Mouse (Mus musculus) midbrain, embryonic 14.5 days (tissue): ENCODE data around the gene Ankrd28. TPM values are rescaled to one million over a fixed set of nuclear protein-coding genes. Genes with fewer than 3 reads are reported as not detected.
A peak's percentile ranks its signal among the peaks of the same experiment; 100 is the strongest.

Experiments used
- ATAC-seq: fragments of 200-750 bp; cut with Nextera tagmentation; 2 replicates; pipeline ENCODE4 v1.8.0; 2017; ENCODE audit warnings: moderate number of reproducible peaks, moderate library complexity; ENCODE audit not compliant: low FRiP score, low TSS enrichment
- DNase-seq: peaks from one replicate; pipeline ENCODE4 v3.0.0-alpha.2; 2015
- H3K27ac ChIP-seq: fragments of 300-500 bp; sonication (generic); replicated peaks from 2 replicates; pipeline ENCODE4 v1.5.1; 2014; ENCODE audit warnings: mild to moderate bottlenecking, low read depth, low read length, moderate library complexity
- H3K27me3 ChIP-seq: fragments of 300-500 bp; sonication (generic); 2 replicates; pipeline ENCODE4 v1.6.1; 2014; ENCODE audit warnings: low read length, control low read depth, mixed read lengths; ENCODE audit not compliant: control insufficient read depth, insufficient read depth
- H3K36me3 ChIP-seq: fragments of 300-500 bp; sonication (generic); 2 replicates; pipeline ENCODE4 v1.6.1; 2014; ENCODE audit warnings: low read length, control low read depth; ENCODE audit not compliant: control insufficient read depth, insufficient read depth
- H3K4me1 ChIP-seq: fragments of 300-500 bp; sonication (generic); 2 replicates; pipeline ENCODE4 v1.6.1; 2014; ENCODE audit warnings: mild to moderate bottlenecking, antibody characterized with exemption, low read length, control low read depth; ENCODE audit not compliant: control insufficient read depth, insufficient read depth
- H3K4me2 ChIP-seq: fragments of 300-500 bp; sonication (generic); 2 replicates; pipeline ENCODE4 v1.6.1; 2014; ENCODE audit warnings: mild to moderate bottlenecking, low read length, moderate library complexity
- H3K4me3 ChIP-seq: fragments of 300-500 bp; sonication (generic); replicated peaks from 2 replicates; pipeline ENCODE4 v1.5.1; 2014; ENCODE audit warnings: low read depth, low read length
- H3K9ac ChIP-seq: fragments of 300-500 bp; sonication (generic); replicated peaks from 2 replicates; pipeline ENCODE4 v1.6.1; 2014; ENCODE audit warnings: mild to moderate bottlenecking, low read length, moderate library complexity
- H3K9me3 ChIP-seq: fragments of 300-500 bp; sonication (generic); 2 replicates; pipeline ENCODE4 v1.6.1; 2016; ENCODE audit warnings: low read length, control low read depth, mixed read lengths; ENCODE audit not compliant: control insufficient read depth
- WGBS: fragments of 180-500 bp; shearing (Covaris S2); extraction: QIAGEN DNeasy Blood & Tissue Kit; methylation state at CpG from one replicate; pipeline ENCODE4 v1.1.7; 2014; 5-methylcytosine and 5-hydroxymethylcytosine counted together
- polyA plus RNA-seq: library from polyadenylated mRNA; unstranded; fragments of >200 nt; fragmentation: Nextera tagmentation; extraction: Ambion mirVana; gene quantifications from 2 replicates; pipeline ENCODE4 v1.2.1, GENCODE M21; 2014

The Ankrd28 gene
- polyA plus RNA-seq, 1 experiment from 2014 or later: 15.3 TPM

DNA sequence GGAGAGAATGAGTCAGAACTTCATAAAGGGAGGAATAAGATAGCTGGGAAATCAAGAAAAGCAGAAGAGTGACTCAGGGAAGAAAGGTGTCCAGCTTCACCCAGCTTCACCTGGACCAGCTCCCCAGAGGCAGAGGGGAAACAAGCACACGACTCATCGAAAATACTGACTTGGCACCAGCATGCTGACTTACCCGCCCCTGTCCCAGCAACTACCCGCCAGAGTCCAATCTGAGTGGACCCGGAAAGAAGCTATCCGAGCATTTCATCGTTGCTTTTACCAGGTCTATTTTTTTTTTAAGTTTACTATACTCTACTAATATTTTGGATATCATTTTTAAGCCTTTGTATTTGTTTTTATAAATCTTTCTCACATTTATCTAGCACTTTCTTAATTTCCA is 29.5 kb downstream of the Ankrd28 start:
- Histone ChIP-seq H3K4me1 (peaks cover 4% of the 10 kb centered on the region; the same call in 1 of the 2 replicates), H3K27ac (no peak overlapping the region), H3K36me3 (no peaks in the 10 kb centered on the region), H3K9ac (no peak overlapping the region), H3K9me3 (no peaks in the 10 kb centered on the region), H3K4me3 (no peak overlapping the region), H3K4me2 (no peak overlapping the region), H3K27me3 (no peaks in the 10 kb centered on the region)
- ATAC-seq (no peak), DNase-seq (no peak)
- WGBS: 85% methylated on average over 7 of the region's 7 CpGs

DNA sequence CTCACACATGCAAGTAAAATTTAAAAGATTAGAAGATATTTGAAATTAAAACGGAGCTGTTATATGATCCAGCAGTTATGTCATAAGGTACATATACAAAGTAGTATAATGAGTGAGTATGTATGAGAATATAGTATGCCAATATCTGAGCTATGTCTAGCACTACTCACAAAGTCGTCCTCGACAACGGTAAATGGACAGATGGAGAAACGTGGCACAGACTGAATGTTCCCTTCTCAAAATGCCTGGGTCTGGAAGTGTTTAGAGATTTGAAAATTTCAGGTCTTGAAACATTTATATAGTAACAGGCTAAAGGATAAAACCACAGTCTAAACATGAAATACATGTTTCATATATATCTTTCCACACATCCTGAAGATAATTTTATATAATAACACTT is 30.0 kb downstream of the Ankrd28 start:
- ATAC-seq (no peak), DNase-seq (no peak)
- Histone ChIP-seq H3K36me3 (no peaks in the 10 kb centered on the region), H3K4me2 (no peak overlapping the region), H3K27me3 (no peaks in the 10 kb centered on the region), H3K9me3 (no peaks in the 10 kb centered on the region), H3K4me1 (peaks cover 4% of the 10 kb centered on the region; the same call in 1 of the 2 replicates), H3K4me3 (no peak overlapping the region), H3K27ac (no peak overlapping the region), H3K9ac (no peak overlapping the region)
- WGBS: 91% methylated on average over 5 of the region's 5 CpGs

DNA sequence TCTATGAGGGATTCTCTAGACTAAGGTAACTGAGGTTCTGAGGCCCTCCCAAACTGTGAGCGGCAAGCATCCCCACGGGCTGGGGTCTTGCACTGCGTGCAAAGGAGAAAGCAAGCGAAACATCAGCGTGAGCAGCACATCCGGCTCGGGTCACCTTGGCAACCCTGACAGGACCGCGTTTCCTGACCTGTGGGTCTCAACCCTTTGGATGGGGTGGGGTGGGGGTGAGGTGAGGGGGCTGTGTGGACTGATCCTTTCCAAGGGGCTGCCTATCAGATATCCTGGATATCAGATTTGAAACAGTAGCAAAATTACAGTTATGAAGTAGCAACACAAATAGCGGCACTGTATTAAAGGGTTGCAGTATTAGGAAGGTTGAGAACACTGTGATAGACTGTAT is 31.5 kb downstream of the Ankrd28 start:
- Histone ChIP-seq H3K27me3 (no peaks in the 10 kb centered on the region), H3K9ac (no peak overlapping the region), H3K27ac (no peak overlapping the region), H3K9me3 (no peaks in the 10 kb centered on the region), H3K4me3 (no peak overlapping the region), H3K36me3 (no peaks in the 10 kb centered on the region), H3K4me2 (no peak overlapping the region), H3K4me1 (peaks cover 6% of the 10 kb centered on the region; the same call in 1 of the 2 replicates)
- 46% methylated on average over 10 of the region's 10 CpGs for whole genome bisulfite sequencing
- DNase-seq (no peak), ATAC-seq (no peak)

DNA sequence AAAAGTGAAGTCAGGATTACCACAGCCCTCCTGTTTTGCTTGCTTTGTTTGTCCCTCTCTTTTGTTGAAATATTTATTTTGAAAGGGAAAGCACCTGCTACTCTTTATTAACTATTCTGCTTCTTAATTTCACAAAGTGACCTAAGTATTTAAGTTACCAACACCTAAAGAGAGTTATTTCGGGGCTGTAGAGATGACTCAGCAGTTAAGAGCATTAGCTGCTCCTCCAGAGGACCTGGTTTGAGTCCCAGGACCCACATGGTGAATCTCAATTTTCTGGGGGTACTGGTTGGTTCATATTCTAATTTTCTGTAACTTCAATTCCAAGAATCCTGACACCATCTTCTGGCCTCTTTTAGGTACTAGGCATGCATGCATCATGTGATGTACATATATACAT is 34.9 kb downstream of the Ankrd28 start:
- no peak overlapping the region for H3K9ac ChIP-seq
- no peak for ATAC-seq
- H3K4me1 ChIP-seq: peaks cover 3% of the 10 kb centered on the region; the same call in 1 of the 2 replicates

DNA sequence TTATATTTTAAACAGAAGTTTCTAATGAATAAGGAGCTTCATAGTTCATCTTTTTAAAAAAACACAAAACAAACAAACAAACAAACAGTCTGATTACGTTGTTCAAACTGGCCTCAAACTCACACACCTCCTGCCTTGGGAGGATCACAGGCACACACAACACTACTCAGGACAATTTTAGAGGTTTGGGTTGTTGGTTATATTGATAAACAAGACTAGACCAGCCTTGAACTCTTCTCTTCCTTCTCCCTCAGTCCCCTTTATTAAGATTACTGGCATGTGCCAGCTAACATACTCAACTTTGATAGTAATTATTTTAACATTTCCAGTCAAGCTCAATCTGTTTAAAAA is 35.7 kb downstream of the Ankrd28 start:
- DNase-seq (no peak), ATAC-seq (no peak)
- H3K4me3 ChIP-seq: no peak overlapping the region
- H3K9ac ChIP-seq: no peak overlapping the region
- no peaks in the 10 kb centered on the region for H3K27me3 ChIP-seq
- no peaks in the 10 kb centered on the region for H3K36me3 ChIP-seq
- H3K4me1 ChIP-seq: peaks cover 3% of the 10 kb centered on the region; the same call in 1 of the 2 replicates
- H3K4me2 ChIP-seq: no peak overlapping the region
- H3K27ac ChIP-seq: no peak overlapping the region
- H3K9me3 ChIP-seq: no peaks in the 10 kb centered on the region
- WGBS: 36% methylated on average over 1 of the region's 1 CpGs

More for the DNA sequence above, 34.9 kb downstream of the Ankrd28 start:
- no peak overlapping the region for H3K4me2 ChIP-seq
- H3K27ac ChIP-seq: no peak overlapping the region
- no peak for DNase-seq
- H3K4me3 ChIP-seq: no peak overlapping the region
- H3K27me3 ChIP-seq: no peaks in the 10 kb centered on the region
- no peaks in the 10 kb centered on the region for H3K36me3 ChIP-seq
- 34% methylated on average over 1 of the region's 1 CpGs for WGBS
- no peaks in the 10 kb centered on the region for H3K9me3 ChIP-seq

DNA sequence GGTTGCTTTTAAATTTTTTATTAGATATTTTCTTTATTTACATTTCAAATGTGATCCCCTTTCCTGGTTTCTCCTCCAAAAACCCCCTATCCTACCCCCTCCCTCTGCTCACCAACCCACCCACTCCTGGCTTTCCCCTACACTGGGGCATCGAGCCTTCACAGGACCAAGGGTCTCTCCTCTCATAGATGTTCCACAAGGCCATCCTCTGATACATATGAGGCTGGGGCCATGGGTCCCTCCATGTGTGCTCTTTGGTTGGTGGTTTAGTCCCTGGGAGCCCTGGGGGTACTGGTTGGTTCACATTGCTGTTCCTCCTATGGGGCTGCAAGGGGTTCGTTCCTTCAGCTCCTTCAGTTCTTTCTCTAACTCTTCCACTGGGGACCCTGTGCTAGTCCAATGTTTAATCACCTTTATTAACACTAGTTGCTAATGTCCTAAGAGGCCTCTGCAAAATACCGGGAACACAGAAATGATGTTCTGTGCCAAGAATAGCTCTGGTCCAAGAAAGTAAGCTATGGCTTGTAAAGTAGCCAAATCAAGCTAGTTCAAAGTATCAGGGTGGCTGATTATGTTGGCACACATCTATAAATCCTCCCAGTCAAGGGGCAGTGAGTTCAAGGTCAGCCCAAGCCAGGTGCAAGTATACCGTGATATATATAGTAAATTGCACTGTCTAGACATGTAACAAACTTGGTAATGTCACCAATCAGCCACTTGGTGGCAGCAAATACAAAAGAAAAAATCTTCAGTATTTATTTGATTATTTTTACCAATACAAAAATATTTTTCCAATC is 36.3 kb downstream of the Ankrd28 start:
- Histone ChIP-seq H3K4me2 (no peak overlapping the region), H3K9me3 (no peaks in the 10 kb centered on the region), H3K27me3 (no peaks in the 10 kb centered on the region), H3K4me1 (peaks cover 3% of the 10 kb centered on the region; the same call in 1 of the 2 replicates), H3K36me3 (no peaks in the 10 kb centered on the region), H3K9ac (no peak overlapping the region), H3K27ac (no peak overlapping the region), H3K4me3 (no peak overlapping the region)
- DNase-seq (peak; percentile 82), ATAC-seq (peak; percentile 72; the same call in 1 of the 2 replicates)
- WGBS: 68% methylated on average over 4 of the region's 4 CpGs

DNA sequence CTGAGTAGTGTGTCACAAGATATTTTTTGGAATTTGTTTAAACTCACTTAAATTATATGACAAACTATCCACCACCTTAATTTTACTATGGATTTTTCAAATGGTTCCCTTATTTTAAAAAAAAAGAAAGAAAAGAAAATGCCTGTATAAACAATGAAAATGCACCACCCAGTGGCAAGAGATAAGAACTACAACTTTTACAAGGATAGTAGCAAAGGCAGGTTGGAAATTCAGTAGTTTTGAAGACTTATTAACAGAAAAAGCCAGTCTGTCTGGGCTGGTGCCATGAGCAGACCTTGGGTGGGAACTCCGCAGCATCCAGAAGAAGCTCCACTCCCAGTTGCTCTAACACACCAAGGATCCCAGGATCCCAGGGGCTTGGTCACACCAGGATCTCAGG is 39.7 kb downstream of the Ankrd28 start:
- Histone ChIP-seq H3K36me3 (no peaks in the 10 kb centered on the region), H3K4me3 (no peak overlapping the region), H3K27ac (no peak overlapping the region), H3K4me1 (peaks cover 3% of the 10 kb centered on the region; the same call in 1 of the 2 replicates), H3K9ac (no peak overlapping the region), H3K4me2 (no peak overlapping the region), H3K9me3 (no peaks in the 10 kb centered on the region), H3K27me3 (no peaks in the 10 kb centered on the region)
- DNase-seq: peak; percentile 80
- 70% methylated on average over 1 of the region's 1 CpGs for WGBS
- no peak for ATAC-seq

DNA sequence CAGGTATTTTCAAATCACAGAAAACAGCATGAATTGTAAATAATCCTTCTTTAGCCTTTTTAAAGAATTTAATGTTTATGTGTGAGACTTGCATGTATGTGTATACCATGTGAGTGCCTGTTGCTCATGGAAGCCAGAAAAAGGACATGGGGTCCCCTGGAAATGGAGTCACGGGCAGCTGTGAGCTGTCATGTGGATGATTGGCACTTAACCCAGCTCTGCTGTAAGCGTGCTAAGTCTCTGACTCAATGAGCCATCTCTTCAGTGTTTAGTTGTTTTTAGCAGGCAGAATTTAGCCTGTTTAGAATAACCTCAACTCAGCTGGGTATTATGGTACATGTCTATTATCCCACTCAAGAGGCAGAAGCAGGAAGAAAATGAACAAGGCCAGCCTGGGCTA is 43.5 kb downstream of the Ankrd28 start:
- WGBS: 44% methylated on average over 2 of the region's 2 CpGs
- Histone ChIP-seq H3K36me3 (no peaks in the 10 kb centered on the region), H3K27me3 (no peaks in the 10 kb centered on the region), H3K9ac (no peak overlapping the region), H3K4me3 (no peak overlapping the region), H3K4me1 (peaks cover 5% of the 10 kb centered on the region), H3K9me3 (no peaks in the 10 kb centered on the region), H3K4me2 (no peak overlapping the region), H3K27ac (no peak overlapping the region)
- no peak for ATAC-seq
- no peak for DNase-seq

DNA sequence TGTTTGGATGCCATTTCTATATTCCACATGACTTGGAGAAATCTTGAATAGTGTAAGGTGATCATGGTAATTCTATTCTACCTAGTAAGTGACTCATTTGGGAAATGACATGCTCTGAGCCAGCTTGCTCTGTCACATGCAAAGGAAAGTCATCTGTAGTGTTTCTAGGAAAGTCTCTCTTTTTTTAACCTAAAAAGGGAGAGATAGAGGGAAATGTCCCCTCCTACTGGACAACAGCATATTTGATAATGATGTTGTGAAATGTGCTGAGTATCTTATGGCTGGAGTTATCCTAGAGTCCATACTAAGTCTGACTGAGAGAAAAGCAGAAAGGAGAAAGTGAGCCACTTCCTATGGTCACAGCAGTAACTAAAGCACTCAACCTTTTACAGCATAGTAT is 44.8 kb downstream of the Ankrd28 start:
- DNase-seq (no peak), ATAC-seq (no peak)
- Histone ChIP-seq H3K4me3 (no peak overlapping the region), H3K36me3 (no peaks in the 10 kb centered on the region), H3K4me1 (peaks cover 17% of the 10 kb centered on the region), H3K4me2 (no peak overlapping the region), H3K27ac (no peak overlapping the region), H3K9ac (no peak overlapping the region), H3K27me3 (no peaks in the 10 kb centered on the region), H3K9me3 (no peaks in the 10 kb centered on the region)
